Mouse (Mus musculus) ES-Bruce4 (cell line): Measurements from ENCODE around the gene Isg20l2.

Source experiments
- CTCF ChIP-seq: IDR thresholded peaks from one replicate; pipeline ENCODE4 v1.8.1; 2011; ENCODE audit warnings: low read depth, low read length
- EP300 ChIP-seq: IDR thresholded peaks from 2 replicates; pipeline ENCODE4 v1.6.1; 2011; ENCODE audit warnings: low read depth, low read length; ENCODE audit not compliant: insufficient read depth
- POLR2A ChIP-seq: IDR thresholded peaks from one replicate; pipeline ENCODE4 v1.8.1; 2011; ENCODE audit warnings: low read length; ENCODE audit not compliant: insufficient read depth

DNA sequence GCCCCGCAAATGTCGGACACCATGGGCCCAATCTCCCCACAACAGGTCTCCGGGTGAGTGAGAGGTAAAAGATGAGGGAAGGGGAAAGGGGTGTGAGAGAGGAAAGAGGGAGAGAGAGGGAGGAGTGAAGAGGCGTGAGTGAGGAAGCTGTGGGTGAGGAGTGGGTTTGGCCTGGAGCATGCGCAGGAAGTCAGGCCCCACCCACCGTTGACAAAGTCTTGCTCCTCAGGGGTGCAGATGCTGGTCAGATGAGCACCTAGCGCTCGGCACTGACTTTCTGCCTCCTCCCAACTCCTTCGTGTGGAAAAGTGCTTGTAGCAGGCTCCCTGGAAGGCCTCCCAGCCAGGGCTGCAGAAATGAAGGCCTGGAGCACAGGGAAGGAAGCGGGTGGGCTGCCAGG is 59.8 kb downstream of the Isg20l2 start:
- TF ChIP-seq CTCF (no peak), POLR2A (no peak), EP300 (no peak)
